Mouse (Mus musculus) spleen, adult 12 weeks (tissue): ENCODE results near the gene Akap9.
"Not testable (repeated sequence)": the region's sequence is repeated elsewhere in the genome, so short reads cannot be mapped to it uniquely, and the experiment has no call there.

ENCODE experiments used
- DNase-seq: peaks from one replicate; pipeline ENCODE4 v3.0.0; 2022; ENCODE audit warnings: low spot score

Gene Akap9

GRCm38 (mm10) chr5:3969114-3969513 lies 41.3 kb downstream of the Akap9 start:
- no peak for DNase-seq

- DNase-seq = no peak
These were observed 43.1 kb downstream of the Akap9 start for GRCm38 (mm10) chr5:3970936-3971335.

GRCm38 (mm10) chr5:3973764-3974163 lies 45.9 kb downstream of the Akap9 start:
- no peak for DNase-seq

GRCm38 (mm10) chr5:3974896-3975295 lies 47.0 kb downstream of the Akap9 start:
- no peak for DNase-seq

- DNase-seq = no peak
These were observed 48.3 kb downstream of the Akap9 start for GRCm38 (mm10) chr5:3976111-3976510.

GRCm38 (mm10) chr5:3977904-3978303 lies 50.0 kb downstream of the Akap9 start:
- no peak for DNase-seq

GRCm38 (mm10) chr5:3989608-3990007 lies 61.8 kb downstream of the Akap9 start:
- no peak for DNase-seq

- DNase-seq = no peak
These were observed 62.6 kb downstream of the Akap9 start for GRCm38 (mm10) chr5:3990499-3990898.

GRCm38 (mm10) chr5:4004531-4005469 lies 76.9 kb downstream of the Akap9 start:
- no peak for DNase-seq

- no peak for DNase-seq
These were observed 78.8 kb downstream of the Akap9 start for GRCm38 (mm10) chr5:4006606-4007005.

GRCm38 (mm10) chr5:4008266-4008665 lies 80.4 kb downstream of the Akap9 start:
- DNase-seq = no peak

- no peak for DNase-seq
These were observed 81.7 kb downstream of the Akap9 start for GRCm38 (mm10) chr5:4009540-4009939.

- DNase-seq = not testable (repeated sequence)
These were observed 89.8 kb downstream of the Akap9 start for GRCm38 (mm10) chr5:4017646-4018045.

GRCm38 (mm10) chr5:4019377-4019776 lies 91.5 kb downstream of the Akap9 start:
- DNase-seq = no peak

- DNase-seq = no peak
These were observed 92.2 kb downstream of the Akap9 start for GRCm38 (mm10) chr5:4020018-4020417.

GRCm38 (mm10) chr5:4023186-4023585 lies 95.3 kb downstream of the Akap9 start:
- no peak for DNase-seq

GRCm38 (mm10) chr5:4023742-4024681 lies 96.2 kb downstream of the Akap9 start:
- no peak for DNase-seq

GRCm38 (mm10) chr5:4024727-4025126 lies 96.9 kb downstream of the Akap9 start:
- DNase-seq = no peak

- not testable (repeated sequence) for DNase-seq
These were observed 98.5 kb downstream of the Akap9 start for GRCm38 (mm10) chr5:4026336-4026735.

GRCm38 (mm10) chr5:4028486-4029173 lies 100.8 kb downstream of the Akap9 start:
- DNase-seq = no peak

GRCm38 (mm10) chr5:4031846-4032245 lies 104.0 kb downstream of the Akap9 start:
- no peak for DNase-seq

- DNase-seq = no peak
These were observed 108.8 kb downstream of the Akap9 start for GRCm38 (mm10) chr5:4036686-4037085.
